Comparison of ENCODE assay signal across 15 mouse cellular contexts in genomic region chr2:71809289-71809860, GRCm38 (mm10).
A peak's percentile ranks its signal among the peaks of the same experiment; 100 is the strongest.
DNase-seq lines count a peak whose midpoint lies in the region; ATAC-seq lines count a peak whose summit lies in the region.
"Had no signal": no experiment of that assay in that cellular context is flagged by ENCODE, and none has a peak within 500 bp of the region (broad histone marks: within the 10 kb centered on the region; RNA-seq: fewer than 3 reads in every experiment).

No protein-coding gene starts in this region.

- H3K27ac ChIP-seq in heart, embryonic 13.5 days (replicated peaks): 0 out of 2 replicates have a peak overlapping the region, but pooled peaks have one; percentile 15
- peak overlapping the region; percentile 0; the same call in 1 of the 2 replicates for H3K27ac ChIP-seq in intestine, embryonic 16.5 days (ENCODE audit: low read length)
- H3K27ac ChIP-seq: forebrain, embryonic 15.5 days; gastrocnemius, adult 2 months; heart, adult 2 months; limb, embryonic 15.5 days had no signal

- H3K4me1 ChIP-seq in heart, embryonic 13.5 days: peaks cover 80% of the 10 kb centered on the region
- H3K4me1 ChIP-seq in intestine, embryonic 16.5 days (ENCODE audit: control insufficient read depth, insufficient read depth, low read length): peaks cover 40% of the 10 kb centered on the region

- H3K4me2 ChIP-seq in heart, embryonic 13.5 days: no peak overlapping the region
- no peak overlapping the region for H3K4me2 ChIP-seq in intestine, embryonic 16.5 days (ENCODE audit: low read depth, low read length)
- H3K4me2 ChIP-seq: forebrain, embryonic 15.5 days; limb, embryonic 15.5 days had no signal

- no peak overlapping the region for H3K4me3 ChIP-seq in heart, embryonic 13.5 days
- no peak overlapping the region for H3K4me3 ChIP-seq in intestine, embryonic 16.5 days (ENCODE audit: low read length)
- H3K4me3 ChIP-seq: forebrain, embryonic 15.5 days; gastrocnemius, adult 2 months; heart, adult 2 months; limb, embryonic 15.5 days had no signal

- no peak for DNase-seq in heart, postnatal 10 days
- peak; percentile 73 for DNase-seq in R1 (ENCODE audit: low read depth, low spot score)
- peak; percentile 80 for DNase-seq in naive thymus-derived CD4-positive, alpha-beta T cell, adult 2 months (ENCODE audit: low read depth)
- no peak for DNase-seq in kidney, postnatal 36 days
- no peak for DNase-seq in lung, postnatal 4 days
- DNase-seq: cerebellum, postnatal 10 days; gastrocnemius, adult 2 months; heart, adult 2 months; kidney, postnatal 14 days; lung, postnatal 14 days; midbrain, embryonic 14.5 days had no signal

- no peak; the same call in 1 of the 2 replicates for ATAC-seq in heart, embryonic 13.5 days (ENCODE audit: extremely low read depth, insufficient number of reproducible peaks, low FRiP score, low TSS enrichment)
- ATAC-seq in intestine, embryonic 16.5 days: peak; percentile 47
- ATAC-seq: forebrain, embryonic 15.5 days had no signal

- WGBS in heart, embryonic 13.5 days: 50% methylated on average over 10 of the region's 10 CpGs
- WGBS in intestine, embryonic 16.5 days: 63% methylated on average over 10 of the region's 10 CpGs

- intact Hi-C loops in heart, postnatal 10 days (cut with DNase I): no loop called here

- H3K27me3 ChIP-seq in heart, embryonic 13.5 days (replicated peaks): no peaks in the 10 kb centered on the region
- no peaks in the 10 kb centered on the region for H3K27me3 ChIP-seq in intestine, embryonic 16.5 days (replicated peaks; ENCODE audit: control insufficient read depth, insufficient read depth, low read length)
- H3K27me3 ChIP-seq: forebrain, embryonic 15.5 days; limb, embryonic 15.5 days had no signal

- no peaks in the 10 kb centered on the region for H3K9me3 ChIP-seq in heart, embryonic 13.5 days
- H3K9me3 ChIP-seq in intestine, embryonic 16.5 days (ENCODE audit: control insufficient read depth, low read length): no peaks in the 10 kb centered on the region
- H3K9me3 ChIP-seq: forebrain, embryonic 15.5 days; limb, embryonic 15.5 days had no signal

- H3K36me3 ChIP-seq in heart, embryonic 13.5 days: peaks cover 5% of the 10 kb centered on the region
- H3K36me3 ChIP-seq in intestine, embryonic 16.5 days (ENCODE audit: control insufficient read depth, insufficient read depth, low read length): no peaks in the 10 kb centered on the region
- H3K36me3 ChIP-seq: forebrain, embryonic 15.5 days; limb, embryonic 15.5 days had no signal

- no peak overlapping the region for H3K9ac ChIP-seq in heart, embryonic 13.5 days
- H3K9ac ChIP-seq in intestine, embryonic 16.5 days (ENCODE audit: low read depth, low read length): no peak overlapping the region
- H3K9ac ChIP-seq: forebrain, embryonic 15.5 days; limb, embryonic 15.5 days had no signal

Comparison
In these comparisons a context has a peak if more than half of its experiments do, and no peak if none do; other contexts are left out.
1. DNase-seq: peak in R1 (single experiment) and naive thymus-derived CD4-positive, alpha-beta T cell, adult 2 months (single experiment); none in heart, postnatal 10 days (0 of 2), kidney, postnatal 36 days (0 of 2) and lung, postnatal 4 days (0 of 2).